Mouse (Mus musculus): Measurements from ENCODE around the gene H2-T3. TPM values are rescaled to one million over a fixed set of nuclear protein-coding genes. Genes with fewer than 3 reads are reported as not detected.

The H2-T3 gene
- 0.44 TPM for total RNA-seq (2023)

GRCm38 (mm10) chr17:36190169-36190507 is at the start of gene H2-T3:
H2-T3 (minus strand) TSS chr17:36190287.

DNA sequence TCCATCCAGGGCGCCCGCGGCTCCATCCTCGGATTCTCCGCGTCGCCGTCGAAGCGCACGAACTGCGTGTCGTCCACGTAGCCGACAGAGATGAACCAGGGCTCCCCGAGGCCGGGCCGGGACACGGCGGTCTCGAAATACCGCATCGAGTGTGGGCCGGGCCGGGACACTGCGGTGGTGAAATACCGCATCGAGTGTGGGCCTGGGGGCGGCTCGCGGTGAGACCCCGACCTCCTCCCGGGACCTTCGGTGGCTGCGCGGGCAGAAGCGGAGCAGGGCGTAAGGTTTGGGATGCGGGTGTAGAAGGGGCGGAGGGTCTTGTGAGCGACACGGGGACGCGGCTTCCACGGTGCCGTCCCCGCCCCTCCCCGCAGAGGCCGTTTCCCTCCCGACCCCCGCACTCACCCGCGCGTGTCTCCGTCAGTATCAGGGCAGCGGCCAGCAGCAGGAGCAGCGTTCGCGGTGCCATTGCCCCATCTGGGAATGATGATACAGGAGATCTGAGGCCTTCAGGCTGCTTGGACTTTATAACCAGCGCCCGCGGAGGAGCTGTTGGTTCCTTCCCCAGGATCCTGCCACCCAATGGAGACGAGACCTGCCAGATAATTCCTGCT is 21.9 kb downstream of the H2-T3 start, which contains the start of gene Gm8909:
Gene Gm8909, minus strand, starts transcription at position 499 of the 614 bp plus-strand sequence.

Other genes starting within 250 kb of the H2-T3 start
- 136 TPM for gene Abcf1, start 220.5 kb downstream of the H2-T3 start, total RNA-seq (2023)
- 64.9 TPM for gene Gnl1, start 210.4 kb downstream of the H2-T3 start, total RNA-seq (2023)
- 61.8 TPM for gene Prr3, start 210.1 kb downstream of the H2-T3 start, total RNA-seq (2023)
- gene H2-T24, start 169.7 kb downstream of the H2-T3 start, total RNA-seq (2023) = 23.7 TPM
- 257 TPM for gene H2-T23, start 157.4 kb downstream of the H2-T3 start, total RNA-seq (2023)
- gene H2-T22, start 147.5 kb downstream of the H2-T3 start, total RNA-seq (2023) = 190 TPM
- 1.1 TPM for gene Gm6034, start 147.3 kb downstream of the H2-T3 start, total RNA-seq (2023)
- 70.7 TPM for gene Gm11127, start 131.9 kb downstream of the H2-T3 start, total RNA-seq (2023)
- 9.2 TPM for gene Gm19684, start 68.6 kb downstream of the H2-T3 start, total RNA-seq (2023)
- 10.3 TPM for gene Gm7030, start 60.9 kb downstream of the H2-T3 start, total RNA-seq (2023)
- 0.88 TPM for gene Gm8909, start 21.8 kb downstream of the H2-T3 start, total RNA-seq (2023)
- gene Rpp21, start 67.8 kb upstream of the H2-T3 start, total RNA-seq (2023) = 72.8 TPM
- 88.5 TPM for gene Trim39, start 82.0 kb upstream of the H2-T3 start, total RNA-seq (2023)
- gene H2-M10.2, start 96.2 kb upstream of the H2-T3 start, total RNA-seq (2023) = not detected
- gene H2-M10.1, start 135.9 kb upstream of the H2-T3 start, total RNA-seq (2023) = not detected
- not detected for gene H2-M10.3, start 178.1 kb upstream of the H2-T3 start, total RNA-seq (2023)